Mouse (Mus musculus) cerebellum, adult 2 months (tissue): ENCODE measurements around the gene Mios. TPM values are rescaled to one million over a fixed set of nuclear protein-coding genes. Genes with fewer than 3 reads are reported as not detected.

ENCODE experiments used
- DNase-seq, 2 experiments: peaks; one replicate each; pipeline ENCODE4 v3.0.0; 2021
- H3K27ac ChIP-seq: fragments of 200-500 bp; 2 replicates; pipeline ENCODE4 v1.5.1; 2012; ENCODE audit warnings: low read length, control low read depth, inconsistent platforms; ENCODE audit not compliant: insufficient read depth
- H3K27me3 ChIP-seq: fragments of 200-500 bp; 2 replicates; pipeline ENCODE4 v1.6.1; 2012; ENCODE audit warnings: inconsistent platforms, mild to moderate bottlenecking, low read length, moderate library complexity; ENCODE audit not compliant: control insufficient read depth, insufficient read depth
- H3K4me1 ChIP-seq: fragments of 200-500 bp; 2 replicates; pipeline ENCODE4 v1.6.1; 2011; ENCODE audit warnings: low read length; ENCODE audit not compliant: control insufficient read depth, insufficient read depth
- H3K4me3 ChIP-seq: fragments of 200-500 bp; replicated peaks from 2 replicates; pipeline ENCODE3; 2011; ENCODE audit warnings: mild to moderate bottlenecking, low read depth, low read length, control low read depth; ENCODE audit not compliant: insufficient read depth
- CTCF ChIP-seq: fragments of 200-500 bp; IDR thresholded peaks from 2 replicates; pipeline ENCODE4 v1.5.1; 2011; ENCODE audit warnings: low read depth, mild to moderate bottlenecking, control low read depth, low read length, moderate library complexity, borderline replicate concordance; ENCODE audit not compliant: insufficient read depth
- POLR2A ChIP-seq: fragments of 200-500 bp; IDR thresholded peaks from 2 replicates; pipeline ENCODE4 v1.6.1; 2011; ENCODE audit warnings: low read length, control low read depth, borderline replicate concordance; ENCODE audit not compliant: insufficient read depth
- WGBS: fragments of 180-500 bp; shearing (Covaris S2); methylation state at CpG from one replicate; pipeline ENCODE4 v1.1.7; 2018; 5-methylcytosine and 5-hydroxymethylcytosine counted together
- polyA plus RNA-seq: library from polyadenylated mRNA; depleted of rRNA; stranded (reverse); fragments of >200 nt; gene quantifications from 2 replicates; pipeline ENCODE4 v1.2.3, GENCODE M21; 2012; rRNA removed

Mios gene
- polyA plus RNA-seq, result 9.9 and 10.9 TPM in 2 replicates

DNA sequence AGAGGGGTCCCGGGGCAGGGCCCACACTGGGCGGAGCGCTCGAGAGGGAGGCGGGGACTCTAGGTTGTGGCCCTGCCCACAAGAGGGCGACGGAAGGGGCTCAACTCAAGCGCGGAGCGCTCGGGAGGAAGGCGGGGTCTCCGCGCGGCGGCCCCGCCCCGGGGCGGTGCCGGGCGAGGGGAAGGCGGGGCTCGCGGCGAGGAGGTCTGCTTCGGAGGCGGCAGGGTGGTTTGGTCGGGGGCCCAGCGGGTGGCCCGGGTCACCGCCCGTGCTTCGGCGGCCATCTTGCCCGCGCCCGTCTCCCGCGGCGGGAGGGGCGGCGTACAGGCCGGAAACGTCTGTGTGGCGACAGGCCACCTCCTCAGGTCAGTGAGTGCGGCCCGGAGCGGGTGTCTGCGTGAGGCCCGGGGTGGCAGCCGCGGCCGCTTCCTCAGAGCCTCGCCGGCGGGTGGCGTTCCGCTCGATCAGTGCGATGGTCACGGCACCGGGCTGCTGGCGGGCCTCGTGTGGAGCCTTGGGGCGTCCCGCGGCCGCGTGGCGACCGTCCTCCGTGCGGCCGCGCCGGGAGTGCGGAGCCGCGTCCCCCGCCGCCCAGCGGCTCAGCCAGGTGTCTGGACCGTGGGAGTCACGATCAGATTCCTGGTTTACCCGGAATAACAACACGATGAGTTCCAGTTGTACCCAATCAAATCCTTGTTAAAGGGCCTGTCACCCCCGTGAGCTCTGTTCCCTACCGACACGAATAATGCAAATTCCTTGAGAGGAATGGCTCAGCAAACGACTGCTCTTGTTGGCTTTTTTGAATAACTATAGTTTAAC lies at the start of gene Mios:
TSS of gene Mios (plus strand) at position 176 of the 819 bp plus-strand sequence.
- Histone ChIP-seq H3K4me1 (no peaks in the 10 kb centered on the region), H3K27me3 (no peaks in the 10 kb centered on the region), H3K4me3 (peak within 1 kb of the TSS; percentile 75), H3K27ac (peak within 1 kb of the TSS; percentile 95)
- peak; percentile 92 to 93 for DNase-seq
- peak; percentile 41; the same call in 1 of the 2 replicates for TF ChIP-seq POLR2A
- TF ChIP-seq CTCF, result no peak; the same call in 1 of the 2 replicates
- under 1% methylated on average over 90 of the region's 90 CpGs for WGBS

DNA sequence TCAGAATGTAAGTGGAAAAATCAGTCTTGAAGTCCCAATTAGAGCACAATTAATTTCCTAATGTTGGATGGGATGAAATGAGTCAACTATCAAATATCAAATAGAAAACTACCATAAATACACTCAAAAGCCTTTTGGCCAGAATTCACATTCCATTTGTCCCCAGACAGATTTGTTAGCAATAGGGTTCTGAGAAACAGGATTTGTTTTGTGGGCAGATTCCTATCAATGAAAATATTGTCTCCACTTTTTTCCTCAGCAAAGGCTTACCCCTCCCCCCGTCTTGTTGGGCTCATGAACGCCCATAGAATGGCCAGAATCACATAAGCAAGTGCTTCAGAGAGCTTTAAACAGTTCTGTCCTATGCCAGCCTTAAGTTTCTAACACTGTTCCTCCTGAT lies 49.0 kb upstream of the Mios start:
- Histone ChIP-seq H3K4me3 (no peak overlapping the region), H3K4me1 (no peaks in the 10 kb centered on the region), H3K27me3 (no peaks in the 10 kb centered on the region), H3K27ac (no peak overlapping the region)
- WGBS, result 54% methylated on average over 2 of the region's 2 CpGs
- no peak for DNase-seq
- TF ChIP-seq CTCF (no peak), POLR2A (no peak)

DNA sequence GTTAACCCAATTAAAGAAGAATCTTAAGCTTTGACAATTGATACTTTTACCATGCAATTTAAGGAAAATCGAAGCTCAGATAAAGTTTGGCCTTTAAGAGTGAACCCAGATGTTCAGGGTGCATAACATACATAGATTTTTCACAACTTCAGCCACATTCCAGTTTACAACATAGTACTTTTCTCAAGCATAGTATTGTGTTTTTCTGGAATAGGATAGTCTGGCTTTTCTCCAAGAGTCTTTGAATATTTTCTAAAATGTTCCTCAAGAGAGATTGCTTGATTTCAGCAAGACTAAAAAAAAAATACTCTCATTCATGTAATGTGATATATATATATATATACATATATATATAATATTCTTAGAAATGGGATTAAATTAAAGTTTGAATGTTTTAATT lies 44.3 kb upstream of the Mios start:
- DNase-seq, result no peak
- WGBS, result 60% methylated on average over 1 of the region's 1 CpGs

GRCm38 (mm10) chr6:8172101-8172500 lies 36.9 kb upstream of the Mios start:
- WGBS, result 56% methylated on average over 1 of the region's 1 CpGs
- H3K4me3 ChIP-seq, result no peak overlapping the region
- H3K4me1 ChIP-seq, result no peaks in the 10 kb centered on the region
- H3K27ac ChIP-seq, result no peak overlapping the region
- TF ChIP-seq CTCF, result no peak
- no peak for TF ChIP-seq POLR2A
- no peak for DNase-seq
- no peaks in the 10 kb centered on the region for H3K27me3 ChIP-seq

More for the DNA sequence above, 44.3 kb upstream of the Mios start:
- H3K4me3 ChIP-seq, result no peak overlapping the region
- TF ChIP-seq CTCF (no peak), POLR2A (no peak)
- H3K27me3 ChIP-seq, result no peaks in the 10 kb centered on the region
- no peak overlapping the region for H3K27ac ChIP-seq
- no peaks in the 10 kb centered on the region for H3K4me1 ChIP-seq

- Histone ChIP-seq H3K27me3 (no peaks in the 10 kb centered on the region), H3K4me3 (no peak overlapping the region), H3K4me1 (peaks cover 6% of the 10 kb centered on the region; the same call in 1 of the 2 replicates), H3K27ac (no peak overlapping the region)
- 76% methylated on average over 2 of the region's 2 CpGs for WGBS
- TF ChIP-seq CTCF (no peak), POLR2A (no peak)
- DNase-seq, result no peak
Measured at GRCm38 (mm10) chr6:8174062-8174461, 35.0 kb upstream of the Mios start.

- Histone ChIP-seq H3K4me3 (no peak overlapping the region), H3K27ac (no peak overlapping the region), H3K4me1 (peaks cover 6% of the 10 kb centered on the region; the same call in 1 of the 2 replicates), H3K27me3 (no peaks in the 10 kb centered on the region)
- no peak for TF ChIP-seq POLR2A
- TF ChIP-seq CTCF, result no peak
- DNase-seq, result peak; percentile 15 to 56
- WGBS, result 60% methylated on average over 7 of the region's 7 CpGs
Measured at GRCm38 (mm10) chr6:8175346-8175745, 33.7 kb upstream of the Mios start.

- Histone ChIP-seq H3K4me3 (no peak overlapping the region), H3K27ac (no peak overlapping the region), H3K4me1 (peaks cover 6% of the 10 kb centered on the region; the same call in 1 of the 2 replicates), H3K27me3 (no peaks in the 10 kb centered on the region)
- DNase-seq, result peak in 1 of 2 experiments; percentile 35
- TF ChIP-seq POLR2A (no peak), CTCF (no peak)
- WGBS, result 60% methylated on average over 2 of the region's 2 CpGs
Measured at GRCm38 (mm10) chr6:8176116-8176515, 32.9 kb upstream of the Mios start.
